Mouse (Mus musculus) brown adipose tissue, adult 24 weeks (tissue): ENCODE measurements around the gene Ptger3. TPM values are rescaled to one million over a fixed set of nuclear protein-coding genes. Genes with fewer than 3 reads are reported as not detected.
A peak's percentile ranks its signal among the peaks of the same experiment; 100 is the strongest.

ENCODE experiments used
- H3K27ac ChIP-seq: fragments of 200-500 bp; replicated peaks from 2 replicates; pipeline ENCODE4 v1.5.1; 2012; ENCODE audit warnings: low read depth, mild to moderate bottlenecking, low read length
- H3K4me1 ChIP-seq: fragments of 200-500 bp; 2 replicates; pipeline ENCODE4 v1.6.1; 2012; ENCODE audit warnings: low read length, mixed read lengths; ENCODE audit not compliant: control insufficient read depth, insufficient read depth, insufficient read length
- H3K4me3 ChIP-seq: fragments of 200-500 bp; 2 replicates; pipeline ENCODE4 v1.5.1; 2012; ENCODE audit warnings: low read depth, mild to moderate bottlenecking, low read length, moderate library complexity; ENCODE audit not compliant: insufficient read depth
- polyA plus RNA-seq: library from polyadenylated mRNA; stranded (reverse); fragments of >200 nt; gene quantifications from 2 replicates; pipeline ENCODE4 v1.2.4, GENCODE M21; 2012; ENCODE audit not compliant: missing spikeins, insufficient read depth, insufficient read length

The Ptger3 gene
- polyA plus RNA-seq, result 110 and 119 TPM in 2 replicates

GRCm38 (mm10) chr3:157566725-157567565, at the start of gene Ptger3:
Gene Ptger3 (plus strand): TSS chr3:157566892.
- Histone ChIP-seq H3K4me3 (peak within 1 kb of the TSS; percentile 78), H3K27ac (peak within 1 kb of the TSS; percentile 65), H3K4me1 (0 out of 2 replicates have a peak, but pooled peaks cover 1% of the 10 kb centered on the region)

GRCm38 (mm10) chr3:157517992-157518391, 48.7 kb upstream of the Ptger3 start:
- Histone ChIP-seq H3K4me1 (no peaks in the 10 kb centered on the region), H3K27ac (no peak overlapping the region), H3K4me3 (no peak overlapping the region)

GRCm38 (mm10) chr3:157520433-157520832, 46.3 kb upstream of the Ptger3 start:
- Histone ChIP-seq H3K4me1 (no peaks in the 10 kb centered on the region), H3K4me3 (no peak overlapping the region), H3K27ac (no peak overlapping the region)

GRCm38 (mm10) chr3:157523834-157524233, 42.9 kb upstream of the Ptger3 start:
- no peak overlapping the region for H3K4me3 ChIP-seq
- no peaks in the 10 kb centered on the region for H3K4me1 ChIP-seq
- H3K27ac ChIP-seq, result no peak overlapping the region

GRCm38 (mm10) chr3:157531585-157531984, 35.1 kb upstream of the Ptger3 start:
- Histone ChIP-seq H3K4me3 (no peak overlapping the region), H3K27ac (no peak overlapping the region), H3K4me1 (no peaks in the 10 kb centered on the region)

- no peaks in the 10 kb centered on the region for H3K4me1 ChIP-seq
- H3K4me3 ChIP-seq, result peak within 1 kb of the TSS; percentile 93
- peak within 1 kb of the TSS; percentile 91 for H3K27ac ChIP-seq
Measured at GRCm38 (mm10) chr3:157533964-157534785, 32.5 kb upstream of the Ptger3 start, which contains the start of gene Zranb2. Gene Zranb2 (plus strand): TSS chr3:157534160.

GRCm38 (mm10) chr3:157534786-157535415, 31.8 kb upstream of the Ptger3 start:
- peak overlapping the region; percentile 91 for H3K27ac ChIP-seq
- peak overlapping the region; percentile 93 for H3K4me3 ChIP-seq
- H3K4me1 ChIP-seq, result no peaks in the 10 kb centered on the region

GRCm38 (mm10) chr3:157549323-157549722, 17.4 kb upstream of the Ptger3 start:
- H3K4me3 ChIP-seq, result no peak overlapping the region
- no peaks in the 10 kb centered on the region for H3K4me1 ChIP-seq
- H3K27ac ChIP-seq, result no peak overlapping the region

GRCm38 (mm10) chr3:157549758-157550600, 16.7 kb upstream of the Ptger3 start:
- Histone ChIP-seq H3K4me3 (no peak overlapping the region), H3K4me1 (no peaks in the 10 kb centered on the region), H3K27ac (no peak overlapping the region)

GRCm38 (mm10) chr3:157565196-157565595, 1.5 kb upstream of the Ptger3 start:
- Histone ChIP-seq H3K4me1 (no peaks in the 10 kb centered on the region), H3K4me3 (no peak overlapping the region), H3K27ac (no peak overlapping the region)

- peak overlapping the region; percentile 65 for H3K27ac ChIP-seq
- H3K4me1 ChIP-seq, result 0 out of 2 replicates have a peak, but pooled peaks cover 3% of the 10 kb centered on the region
- peak overlapping the region; percentile 78 for H3K4me3 ChIP-seq
Measured at GRCm38 (mm10) chr3:157567566-157568132, 957 bp downstream of the Ptger3 start.

- H3K4me3 ChIP-seq, result no peak overlapping the region
Measured at GRCm38 (mm10) chr3:157572011-157572410, 5.3 kb downstream of the Ptger3 start.

GRCm38 (mm10) chr3:157575441-157576342, 9.0 kb downstream of the Ptger3 start:
- no peak overlapping the region for H3K4me3 ChIP-seq
- peak overlapping the region; percentile 3; the same call in 1 of the 2 replicates for H3K27ac ChIP-seq
- peaks cover 17% of the 10 kb centered on the region for H3K4me1 ChIP-seq

More at GRCm38 (mm10) chr3:157572011-157572410, 5.3 kb downstream of the Ptger3 start:
- H3K27ac ChIP-seq, result no peak overlapping the region
- peaks cover 9% of the 10 kb centered on the region; the same call in 1 of the 2 replicates for H3K4me1 ChIP-seq
